Mouse (Mus musculus) embryonic fibroblast, embryonic 13.5 days (primary cell): ENCODE data around the gene Skida1. TPM values are rescaled to one million over a fixed set of nuclear protein-coding genes. Genes with fewer than 3 reads are reported as not detected.

Experiments
- H3K27ac ChIP-seq: 2 replicates; pipeline ENCODE4 v1.5.1; 2012; ENCODE audit warnings: low read length, control low read depth, inconsistent platforms; ENCODE audit not compliant: insufficient read depth
- H3K4me1 ChIP-seq: 2 replicates; pipeline ENCODE4 v1.6.1; 2011; ENCODE audit warnings: low read length; ENCODE audit not compliant: control insufficient read depth, insufficient read depth
- H3K4me3 ChIP-seq: 2 replicates; pipeline ENCODE4 v1.5.1; 2011; ENCODE audit warnings: mild to moderate bottlenecking, control low read depth, low read length; ENCODE audit not compliant: insufficient read depth
- CTCF ChIP-seq: IDR thresholded peaks from 2 replicates; pipeline ENCODE4 v1.5.1; 2011; ENCODE audit warnings: mild to moderate bottlenecking, control low read depth, low read length, moderate library complexity, borderline replicate concordance; ENCODE audit not compliant: insufficient read depth
- POLR2A ChIP-seq: IDR thresholded peaks from 2 replicates; pipeline ENCODE4 v1.6.1; 2011; ENCODE audit warnings: low read depth, mild to moderate bottlenecking, control low read depth, low read length, moderate library complexity
- polyA plus RNA-seq: library from polyadenylated mRNA; stranded (reverse); fragments of >200 nt; gene quantifications from 2 replicates; pipeline ENCODE4 v1.2.4, GENCODE M21; 2011; ENCODE audit warnings: low read depth; ENCODE audit not compliant: missing spikeins, insufficient read length

Gene Skida1
- polyA plus RNA-seq, 1 experiment: 8.5 TPM

- TF ChIP-seq POLR2A: no peak
- TF ChIP-seq CTCF: no peak
- Histone ChIP-seq H3K4me3 (no peak overlapping the region), H3K4me1 (no peaks in the 10 kb centered on the region), H3K27ac (no peak overlapping the region)
These were observed 26.0 kb downstream of the Skida1 start for GRCm38 (mm10) chr2:18022886-18023285.

DNA sequence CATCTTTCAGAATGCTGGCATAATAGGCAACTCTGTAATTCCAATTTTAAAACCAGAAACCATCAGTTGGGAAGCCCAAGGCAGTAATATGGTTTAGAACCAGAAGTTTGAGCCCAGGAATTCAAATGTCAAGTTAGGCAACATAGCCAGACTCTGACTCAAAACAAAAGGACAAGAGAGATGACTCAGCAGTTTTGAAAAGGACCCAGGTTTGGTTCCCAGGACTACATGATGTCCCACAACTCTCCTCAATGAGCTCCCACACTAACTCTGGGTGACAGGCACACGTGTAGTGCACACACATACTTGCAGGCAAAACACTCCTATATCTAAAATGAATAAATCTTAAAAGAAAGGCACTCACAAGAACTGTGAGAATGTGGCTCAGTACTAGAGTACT is 29.7 kb downstream of the Skida1 start:
- Histone ChIP-seq H3K4me3 (no peak overlapping the region), H3K4me1 (no peaks in the 10 kb centered on the region), H3K27ac (no peak overlapping the region)
- no peak for TF ChIP-seq CTCF

DNA sequence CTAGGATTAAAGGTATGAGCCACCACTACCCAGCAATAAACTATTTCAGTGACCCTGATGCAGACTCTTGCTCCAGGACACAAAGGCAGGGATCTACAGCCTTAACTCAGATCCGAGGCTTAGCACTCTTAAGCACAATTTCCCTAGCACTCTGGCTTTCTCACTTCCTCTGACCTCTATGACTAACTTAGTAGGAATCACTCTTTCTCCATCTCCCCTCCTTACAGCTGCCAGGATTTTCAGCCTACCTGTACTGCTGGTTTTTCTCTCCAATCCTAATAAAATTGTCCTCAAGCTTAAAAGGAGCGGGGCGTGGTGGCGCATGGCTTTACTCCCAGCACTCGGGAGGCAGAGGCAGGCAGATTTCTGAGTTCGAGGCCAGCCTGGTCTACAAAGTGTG is 31.5 kb downstream of the Skida1 start:
- Histone ChIP-seq H3K4me1 (no peaks in the 10 kb centered on the region), H3K4me3 (no peak overlapping the region), H3K27ac (no peak overlapping the region)
- TF ChIP-seq CTCF: no peak
- no peak for TF ChIP-seq POLR2A

GRCm38 (mm10) chr2:18016639-18017038 is 32.2 kb downstream of the Skida1 start:
- Histone ChIP-seq H3K4me1 (no peaks in the 10 kb centered on the region), H3K4me3 (no peak overlapping the region), H3K27ac (no peak overlapping the region)
- TF ChIP-seq POLR2A: no peak
- no peak for TF ChIP-seq CTCF

DNA sequence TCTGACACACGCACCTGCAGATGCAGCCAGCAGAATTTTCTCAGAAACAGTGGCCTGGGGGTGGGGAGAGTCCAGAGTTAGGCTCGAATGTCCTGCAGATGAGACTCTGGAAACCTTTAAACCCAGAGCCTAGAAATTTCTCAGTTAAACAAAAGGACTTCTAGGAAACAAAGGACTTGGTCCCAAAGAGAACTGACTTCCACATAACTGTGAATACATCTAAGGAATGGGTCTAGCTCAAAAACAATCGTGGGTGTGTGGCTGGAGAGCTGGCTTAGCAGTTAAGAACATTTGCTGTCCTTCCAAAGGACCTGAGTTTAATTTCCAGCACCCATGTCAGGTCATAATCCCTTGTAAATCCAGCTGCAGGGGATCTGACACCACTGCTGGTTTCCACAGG is 33.3 kb downstream of the Skida1 start:
- H3K4me1 ChIP-seq: no peaks in the 10 kb centered on the region
- no peak overlapping the region for H3K27ac ChIP-seq
- no peak for TF ChIP-seq POLR2A
- TF ChIP-seq CTCF: no peak
- no peak overlapping the region for H3K4me3 ChIP-seq

GRCm38 (mm10) chr2:18012866-18013265 is 36.0 kb downstream of the Skida1 start:
- Histone ChIP-seq H3K4me1 (no peaks in the 10 kb centered on the region), H3K4me3 (no peak overlapping the region), H3K27ac (no peak overlapping the region)
- no peak for TF ChIP-seq POLR2A
- TF ChIP-seq CTCF: no peak

DNA sequence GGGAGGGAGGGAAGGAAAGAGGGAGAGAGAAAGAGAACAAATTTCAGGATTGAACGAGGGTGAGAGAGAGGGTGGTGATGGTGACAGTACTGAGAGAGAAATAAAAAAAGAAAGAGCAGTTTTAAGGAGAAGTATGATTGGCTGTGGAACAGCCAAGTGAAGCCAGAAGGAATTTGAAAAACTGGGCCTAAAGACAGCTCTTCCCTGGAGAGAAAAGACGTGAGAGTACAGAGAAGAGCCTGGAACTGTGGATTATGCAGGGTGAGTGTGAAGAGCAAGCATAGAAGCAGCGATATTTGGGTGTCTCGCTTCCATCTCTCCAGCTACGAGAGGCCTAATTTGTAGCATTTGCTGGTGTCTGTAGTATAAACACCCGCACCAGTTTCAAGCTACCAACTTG is 37.6 kb downstream of the Skida1 start:
- no peak overlapping the region for H3K27ac ChIP-seq
- H3K4me3 ChIP-seq: no peak overlapping the region
- TF ChIP-seq POLR2A (no peak), CTCF (no peak)
- H3K4me1 ChIP-seq: no peaks in the 10 kb centered on the region

- Histone ChIP-seq H3K4me1 (peaks cover 4% of the 10 kb centered on the region), H3K27ac (peak overlapping the region; percentile 67; the same call in 1 of the 2 replicates), H3K4me3 (no peak overlapping the region)
- no peak for TF ChIP-seq CTCF
These were observed 43.7 kb downstream of the Skida1 start for GRCm38 (mm10) chr2:18005137-18005536.

DNA sequence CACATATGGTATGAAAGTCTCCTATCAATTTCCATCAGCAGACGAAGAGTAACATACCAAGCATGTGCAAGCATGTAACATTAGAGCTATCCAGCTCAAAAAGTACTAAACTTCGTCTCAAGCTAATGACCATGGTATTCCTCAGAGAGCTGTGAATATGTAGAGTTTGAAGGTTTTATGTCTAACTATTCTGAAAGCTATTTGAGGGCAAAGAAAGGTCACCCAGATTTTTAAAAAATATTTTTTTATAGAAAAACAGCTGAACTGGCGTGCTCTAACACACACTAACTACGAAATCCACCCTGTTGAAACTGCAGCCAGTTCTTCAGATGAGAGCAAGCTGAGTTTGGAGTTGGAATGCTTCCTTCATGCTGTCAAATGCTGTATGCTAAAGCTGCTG is 44.6 kb downstream of the Skida1 start:
- peaks cover 4% of the 10 kb centered on the region for H3K4me1 ChIP-seq
- H3K4me3 ChIP-seq: no peak overlapping the region
- TF ChIP-seq CTCF: no peak
- TF ChIP-seq POLR2A: no peak
- peak overlapping the region; percentile 67; the same call in 1 of the 2 replicates for H3K27ac ChIP-seq

GRCm38 (mm10) chr2:18002306-18002705 is 46.5 kb downstream of the Skida1 start:
- Histone ChIP-seq H3K4me1 (peaks cover 4% of the 10 kb centered on the region), H3K4me3 (no peak overlapping the region), H3K27ac (no peak overlapping the region)
- TF ChIP-seq POLR2A: no peak
- TF ChIP-seq CTCF: no peak

DNA sequence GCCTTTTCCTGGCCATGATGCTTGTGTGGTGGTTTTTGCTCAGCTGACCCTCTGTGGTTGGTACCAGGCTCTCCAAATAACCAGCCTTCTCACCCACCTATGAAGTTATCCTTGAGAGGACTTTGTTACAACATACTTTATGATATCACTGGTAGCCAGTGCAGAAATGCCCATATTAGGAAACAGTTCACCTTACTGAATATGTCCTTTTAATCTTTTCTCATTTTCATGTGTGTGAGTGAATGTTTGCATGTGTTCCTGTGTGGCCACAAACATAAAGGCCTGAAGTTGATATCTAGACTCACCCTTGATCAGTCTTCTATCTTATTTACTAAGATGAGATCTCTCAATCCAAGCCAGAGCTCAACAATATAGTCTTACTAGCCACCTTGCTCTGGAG is 52.0 kb downstream of the Skida1 start, which contains the start of gene H2al2a:
Gene H2al2a (minus strand): TSS at position 101 of the 400 bp plus-strand sequence.
- Histone ChIP-seq H3K27ac (no peak within 1 kb of the TSS), H3K4me1 (no peaks in the 10 kb centered on the region), H3K4me3 (no peak within 1 kb of the TSS)
- TF ChIP-seq POLR2A: no peak
- no peak for TF ChIP-seq CTCF

Other genes starting within 250 kb of the Skida1 start
- not detected in 2 replicates for gene H2al2a, start 52.1 kb downstream of the Skida1 start, polyA plus RNA-seq
- gene A930004D18Rik, start 11.3 kb downstream of the Skida1 start, polyA plus RNA-seq: 6.4 and 8.6 TPM in 2 replicates
- gene Mllt10, start 6.2 kb upstream of the Skida1 start, polyA plus RNA-seq: 49.3 and 52.0 TPM in 2 replicates